Mouse (Mus musculus): ENCODE data around the gene Poll.

Gene Poll

DNA sequence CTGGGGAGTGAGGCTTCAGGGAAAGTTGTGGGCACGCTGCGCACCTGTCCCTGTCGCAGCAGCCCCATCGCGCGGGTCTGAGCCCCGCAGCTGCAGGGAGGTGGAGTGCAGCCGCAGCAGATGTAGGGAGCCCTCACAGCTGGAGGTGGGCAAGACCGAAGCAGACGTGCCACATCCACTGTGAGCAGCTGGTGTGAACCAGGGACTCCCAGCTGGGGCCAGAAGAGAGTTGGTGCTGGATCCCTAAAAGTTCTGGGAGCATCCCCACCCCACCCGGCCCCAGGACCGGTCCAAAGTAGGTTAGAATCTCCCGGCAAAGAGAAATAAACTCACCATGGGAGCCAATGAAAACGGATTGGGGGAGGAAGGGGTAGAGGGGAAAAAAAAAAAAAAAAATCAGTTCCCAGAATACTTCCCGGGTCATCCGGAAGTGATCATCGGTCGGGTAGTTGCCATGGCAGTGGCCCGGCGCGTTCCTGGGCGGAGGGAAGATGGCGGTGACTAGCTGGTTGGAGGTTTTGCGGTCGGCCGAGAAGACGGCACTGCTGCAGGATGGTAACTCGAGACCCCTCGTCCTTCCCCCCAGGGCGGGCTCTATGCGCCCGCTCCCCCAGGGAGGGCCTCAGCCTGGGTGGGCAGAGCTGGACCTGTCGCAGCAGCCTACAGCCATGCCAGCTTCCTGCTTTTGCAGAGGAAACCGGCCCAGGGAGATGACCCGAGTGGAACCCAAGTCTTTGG lies at the start of gene Poll, which contains the start of gene Gm17018:
Poll (minus strand) TSS at position 379 of the 738 bp plus-strand sequence.
Gm17018 (plus strand) TSS at position 463 of the 738 bp plus-strand sequence.
- peak; percentile 90 for DNase-seq

DNA sequence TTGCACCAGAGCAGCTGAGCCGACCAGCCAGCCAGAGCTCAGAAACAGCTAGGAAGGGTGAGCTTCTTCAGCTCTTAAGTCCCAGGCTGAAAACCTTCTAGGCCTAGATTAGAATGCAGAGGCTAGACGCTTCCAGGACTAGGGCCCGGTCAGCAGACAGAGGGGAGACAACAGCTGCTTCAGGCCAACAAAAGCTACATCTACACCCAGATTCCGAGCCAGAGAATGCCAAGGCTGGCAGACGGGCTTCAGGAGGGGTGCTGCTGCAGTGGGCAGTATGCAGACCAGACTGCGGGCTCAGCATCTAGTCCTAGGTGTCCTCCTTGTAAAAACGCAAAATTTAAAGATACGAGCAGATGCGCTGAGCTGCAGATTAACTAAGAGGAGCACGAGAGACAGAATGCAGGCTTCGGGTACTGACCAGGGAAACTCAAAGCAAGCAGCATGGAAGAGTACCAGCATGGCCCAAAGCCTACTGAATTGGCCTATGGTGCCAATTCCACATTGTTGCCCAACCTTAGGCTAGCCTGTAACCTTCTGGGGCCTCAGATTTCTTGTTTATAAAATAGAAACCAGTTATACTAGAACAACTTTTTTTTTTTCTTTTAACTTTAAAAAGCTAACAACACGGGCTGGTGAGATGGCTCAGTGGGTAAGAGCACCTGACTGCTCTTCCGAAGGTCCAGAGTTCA lies 48.5 kb upstream of the Poll start:
- no peak for DNase-seq

DNA sequence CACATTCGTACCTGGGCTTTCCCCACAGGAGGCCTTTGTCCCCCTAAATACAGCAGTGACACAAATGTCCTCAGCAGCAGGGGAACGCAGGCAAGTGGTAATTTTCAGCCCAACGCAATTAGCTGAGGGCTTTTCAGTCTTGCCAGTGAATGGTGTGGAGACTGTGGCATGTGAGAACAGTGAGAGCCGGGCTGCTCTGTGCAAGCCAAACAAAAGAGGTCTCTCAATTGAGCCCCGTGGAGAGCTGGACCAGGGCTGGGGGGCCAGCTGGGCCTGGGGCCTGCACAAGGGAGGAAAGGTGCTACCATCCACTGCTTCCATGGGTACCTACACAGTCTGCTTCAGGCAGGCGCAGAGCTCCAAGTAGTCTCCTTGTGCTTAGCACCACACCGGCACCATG lies 47.1 kb upstream of the Poll start:
- DNase-seq, result no peak

DNA sequence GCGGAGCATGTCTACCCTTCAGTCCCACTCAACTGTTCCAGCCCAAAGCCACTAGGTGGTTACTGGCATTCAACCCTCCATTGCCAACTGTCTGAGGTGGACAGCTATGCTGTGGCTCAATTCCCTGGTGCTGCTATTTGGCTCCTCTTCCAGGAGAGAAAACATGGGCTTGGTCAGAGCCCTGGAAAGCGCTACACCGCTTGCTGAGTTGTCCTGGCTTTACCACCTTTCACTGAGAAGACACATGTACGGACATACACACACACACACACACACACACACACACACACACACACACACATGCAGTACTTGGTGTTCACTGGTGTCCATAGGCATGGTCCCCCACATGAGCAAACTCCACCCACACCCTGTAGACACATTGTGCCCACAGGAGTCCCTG lies 46.4 kb upstream of the Poll start:
- no peak for DNase-seq

DNA sequence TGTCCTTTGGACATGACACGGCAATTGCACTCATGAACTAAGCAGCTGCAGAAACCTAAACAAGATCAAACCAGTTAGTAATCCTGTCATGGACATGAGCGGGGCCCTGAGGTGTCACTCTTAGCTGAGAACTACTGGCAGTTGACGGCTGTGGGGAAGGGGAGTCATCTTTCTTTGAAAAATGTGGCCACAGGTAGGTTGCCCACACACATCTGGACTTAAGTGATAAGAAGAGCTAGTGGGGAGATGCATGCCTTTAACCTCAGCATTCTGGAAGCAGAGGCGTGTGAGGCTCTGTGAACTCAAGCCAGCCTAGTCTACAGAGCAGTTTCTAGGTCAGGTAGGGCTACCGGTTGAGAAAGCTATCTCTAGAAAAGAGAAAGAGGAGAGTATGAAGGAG lies 42.3 kb upstream of the Poll start:
- DNase-seq, result no peak

DNA sequence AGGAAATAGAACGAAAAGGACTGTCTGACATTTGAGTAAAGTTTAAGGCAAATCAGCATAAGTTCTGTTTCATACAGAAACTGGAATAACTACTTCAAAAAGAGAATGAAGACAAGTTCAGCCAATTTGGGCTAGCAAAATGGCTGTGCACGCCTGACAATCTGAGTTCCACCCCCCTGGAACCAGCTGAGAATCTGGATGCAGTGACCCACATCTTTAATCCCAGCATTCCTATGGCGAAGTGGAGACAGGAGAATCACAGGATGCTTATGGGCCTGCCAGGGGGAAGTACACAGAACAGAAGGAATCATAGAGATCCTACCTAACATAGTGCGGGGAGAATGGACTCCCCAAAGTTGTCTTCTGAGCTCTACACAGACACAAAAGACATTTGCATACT lies 36.8 kb upstream of the Poll start:
- no peak for DNase-seq

DNA sequence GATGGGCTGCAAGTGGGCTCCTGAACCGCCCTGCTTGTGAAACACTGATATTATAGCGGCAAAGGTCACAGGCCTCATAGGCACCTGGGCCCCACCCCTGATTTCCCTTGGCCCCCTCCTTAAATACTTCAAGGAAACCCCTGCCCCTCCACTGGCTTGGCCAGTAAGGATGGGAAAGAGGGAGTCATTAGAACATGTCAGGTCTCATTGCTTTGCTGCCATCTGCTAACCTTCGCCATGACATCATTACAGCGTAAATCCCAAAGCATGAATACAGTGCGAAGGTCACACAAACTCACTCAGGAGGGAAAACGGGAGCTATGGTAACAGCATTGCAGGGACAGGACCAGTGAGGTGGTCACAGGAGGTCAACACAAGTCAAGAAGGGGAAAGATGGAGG lies 36.1 kb upstream of the Poll start:
- no peak for DNase-seq

DNA sequence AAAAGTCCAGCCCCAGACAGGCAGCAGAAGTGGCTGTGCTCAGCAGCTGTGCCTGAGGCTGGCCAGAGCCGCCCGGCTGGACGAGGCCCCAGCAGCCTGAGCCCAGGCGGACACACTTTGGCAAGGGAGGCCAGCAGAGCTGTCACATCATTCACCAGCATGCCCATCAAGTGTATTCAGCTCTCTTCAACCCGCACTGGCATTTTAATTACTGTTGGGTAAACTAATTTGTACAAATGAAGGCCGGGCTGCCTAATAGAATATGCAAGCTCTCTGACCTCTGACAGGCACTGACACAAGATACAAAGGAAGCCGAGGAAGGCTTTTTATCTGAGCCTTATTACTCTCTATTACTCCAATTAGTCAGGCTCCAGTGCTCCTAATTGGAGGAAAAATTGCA lies 35.7 kb upstream of the Poll start:
- no peak for DNase-seq

DNA sequence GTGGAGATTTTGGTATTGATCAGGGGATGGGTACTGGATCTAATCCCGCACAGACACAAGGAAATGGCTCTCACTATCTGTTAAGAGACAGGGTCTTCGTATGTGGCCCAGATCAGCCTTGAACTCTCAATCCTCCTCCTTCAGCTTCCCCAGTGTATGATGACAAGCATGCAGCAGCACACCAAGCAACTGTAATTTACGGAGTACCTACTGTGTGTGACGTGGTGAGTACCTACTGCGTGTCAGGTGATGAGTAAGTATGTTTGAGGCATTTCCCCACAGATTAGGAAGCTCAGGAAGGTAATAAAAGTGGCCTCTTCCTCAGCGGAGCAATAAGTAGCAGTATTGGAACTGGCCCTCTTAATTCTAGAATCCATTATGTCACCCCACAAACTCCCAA lies 35.1 kb upstream of the Poll start:
- DNase-seq, result no peak

DNA sequence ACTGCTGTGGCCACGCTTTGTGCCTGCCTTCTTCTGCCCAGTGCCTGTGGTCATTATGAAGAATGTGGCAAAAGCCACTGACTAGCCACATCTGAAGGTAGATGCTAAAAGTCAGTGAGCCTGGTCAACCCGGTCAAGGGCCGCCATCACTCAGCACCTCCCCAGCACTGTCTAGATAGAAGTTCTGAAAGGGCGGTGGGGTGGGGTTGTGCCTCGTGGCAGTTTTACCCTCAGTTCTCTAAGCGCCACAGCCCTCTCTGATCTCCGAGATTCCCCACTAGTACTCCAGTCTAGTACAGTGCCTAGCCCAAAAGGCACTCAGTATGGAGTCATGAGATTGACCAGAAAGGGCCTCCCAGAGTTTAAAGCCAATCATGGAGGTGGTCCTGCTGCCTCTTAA lies 33.7 kb upstream of the Poll start:
- no peak for DNase-seq

DNA sequence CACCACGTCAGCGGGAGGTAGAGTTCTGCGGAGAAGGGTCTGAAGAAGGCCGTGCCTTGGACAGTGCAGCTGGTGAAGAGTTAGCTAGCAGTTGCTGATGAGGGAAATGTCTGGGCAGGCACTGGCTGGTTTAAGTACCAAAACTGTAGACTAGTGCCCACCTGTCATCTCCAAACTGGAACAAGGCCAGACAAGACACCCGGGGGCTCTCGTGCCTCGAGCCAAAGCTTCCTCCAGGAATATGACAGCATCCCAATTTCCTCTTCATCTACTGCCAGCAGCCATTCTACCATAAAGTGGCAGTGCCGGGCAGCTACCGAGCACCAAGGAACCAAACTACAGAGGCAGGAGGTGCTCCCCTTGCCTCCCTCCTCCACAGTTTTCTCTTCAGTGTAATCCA lies 32.6 kb upstream of the Poll start:
- DNase-seq, result no peak

DNA sequence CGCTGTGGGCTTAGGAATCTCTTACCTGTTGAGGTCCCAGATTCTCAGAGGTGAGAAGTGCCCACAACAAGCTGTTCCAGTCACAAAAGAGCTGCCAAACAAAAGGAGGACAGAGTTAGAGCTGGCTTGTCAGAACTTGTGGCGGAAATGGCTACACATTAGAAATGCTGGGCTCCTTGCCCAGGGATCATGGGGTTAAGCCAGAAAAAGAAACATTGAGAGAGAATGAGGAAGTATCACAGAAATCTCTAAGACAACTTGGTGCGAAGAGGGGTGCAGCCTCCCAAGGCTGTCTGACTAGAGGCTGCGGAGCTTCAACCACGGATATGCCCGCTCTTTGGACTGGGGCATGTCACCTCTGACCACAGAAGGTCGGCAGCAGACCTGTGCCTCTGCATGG lies 31.4 kb upstream of the Poll start:
- DNase-seq, result peak; percentile 87

DNA sequence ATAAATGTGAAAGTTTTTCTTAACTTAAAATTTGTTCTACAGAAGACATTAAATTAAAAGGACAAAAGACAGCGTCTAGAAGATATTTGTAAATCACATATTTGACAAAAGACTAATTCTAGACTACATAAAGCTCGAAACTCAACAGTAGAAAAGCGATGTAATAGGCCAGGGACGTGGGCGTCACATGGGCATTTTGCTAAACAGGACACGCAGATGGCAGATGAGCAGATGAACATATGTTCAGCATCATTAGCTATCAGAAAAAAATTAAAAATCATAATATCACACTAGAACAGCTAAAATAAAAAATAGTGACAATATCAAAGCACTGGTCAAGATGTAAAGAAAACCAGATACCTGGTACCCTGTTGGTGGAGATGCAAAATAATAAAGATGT lies 29.4 kb upstream of the Poll start:
- DNase-seq, result no peak

DNA sequence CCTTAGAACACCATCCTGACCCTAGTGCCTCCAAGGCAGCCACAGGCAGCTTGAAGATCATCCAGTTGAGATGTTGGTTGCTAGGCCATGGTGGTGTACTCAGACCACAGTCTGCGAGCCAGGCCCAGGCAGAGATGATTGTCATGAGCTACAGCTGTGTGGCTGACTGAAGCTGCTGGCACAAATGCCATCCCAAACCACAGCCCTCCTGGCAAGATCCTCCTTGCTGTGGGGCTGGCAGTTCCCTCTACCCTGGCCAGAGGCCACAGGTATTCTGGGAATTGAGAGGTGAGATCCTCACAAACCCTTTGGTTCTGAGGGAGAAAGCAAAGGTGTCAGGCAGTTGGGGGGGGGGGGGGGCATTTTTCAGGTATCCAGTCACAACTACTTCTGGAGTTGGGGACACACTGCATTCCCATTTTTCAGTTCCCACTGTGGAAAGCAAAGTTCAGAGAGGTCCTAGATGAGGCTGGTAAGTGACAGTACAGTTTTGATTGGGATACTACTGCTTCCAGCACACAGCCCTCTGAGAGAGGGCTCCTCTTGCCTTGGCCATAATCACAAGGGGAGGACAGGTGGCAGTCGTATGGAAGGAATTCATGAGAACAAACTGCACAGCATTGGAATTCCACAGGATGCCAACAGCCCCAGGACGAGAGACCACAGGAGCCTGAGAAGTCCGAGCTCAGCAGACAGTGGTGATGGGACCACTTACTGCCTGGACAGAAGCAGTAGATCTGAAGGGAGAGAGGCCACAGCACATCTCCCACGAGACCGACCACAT lies 27.4 kb upstream of the Poll start:
- no peak for DNase-seq

DNA sequence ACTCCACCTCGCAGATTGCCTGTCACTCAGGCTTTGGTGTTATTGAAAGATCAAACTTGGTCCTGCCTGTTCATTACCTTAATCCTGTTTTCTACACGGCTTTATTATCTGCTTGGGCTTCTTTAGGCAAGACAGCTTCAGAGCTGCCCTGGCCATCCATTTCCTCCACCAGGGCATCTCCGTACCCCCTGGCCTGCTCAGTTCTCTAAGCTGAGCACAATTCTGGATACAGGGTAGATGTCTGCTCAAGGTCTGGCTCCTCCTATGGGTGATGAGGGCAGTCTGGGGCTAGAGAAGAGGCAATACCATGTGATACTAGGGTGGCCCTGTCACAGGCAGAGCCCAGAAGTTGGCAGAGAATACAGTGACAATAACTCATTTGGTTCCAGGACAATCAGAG lies 26.5 kb upstream of the Poll start:
- no peak for DNase-seq

DNA sequence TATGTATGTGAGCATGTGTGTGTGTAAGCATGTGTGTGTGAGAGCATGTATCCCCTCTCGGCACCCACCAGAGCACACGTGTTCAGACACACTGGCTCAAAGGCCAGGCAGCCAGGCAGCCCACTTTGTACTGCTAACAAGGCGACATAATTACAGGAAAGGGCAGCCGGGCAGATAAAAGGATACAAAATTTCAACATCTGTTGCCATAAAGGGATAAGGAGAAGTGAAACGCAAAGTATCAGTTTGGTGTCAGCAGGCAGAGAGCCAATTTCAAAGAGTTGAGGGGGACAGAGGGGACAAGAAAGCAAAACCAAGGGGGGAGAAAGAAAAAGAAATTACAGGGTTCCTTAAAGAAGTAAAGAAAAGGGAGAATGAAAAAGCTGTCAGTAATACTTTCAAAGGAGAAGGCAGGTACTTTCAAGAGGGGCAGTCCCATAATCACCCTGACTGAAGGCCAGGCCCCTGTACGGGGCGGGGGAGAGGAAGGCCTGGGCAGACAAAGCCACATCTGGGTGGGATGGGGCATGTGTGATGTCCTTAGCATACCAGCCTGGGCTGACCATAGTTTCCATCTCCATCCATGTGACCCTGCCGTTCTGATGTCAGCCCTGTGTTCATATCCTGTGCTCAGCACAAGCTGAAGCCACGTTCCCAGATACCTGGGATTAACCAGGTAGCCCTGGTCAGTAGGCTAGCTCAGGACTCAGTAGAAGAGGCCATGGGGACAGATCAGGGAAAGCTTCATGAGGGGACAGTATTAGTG lies 24.7 kb upstream of the Poll start:
- no peak for DNase-seq

DNA sequence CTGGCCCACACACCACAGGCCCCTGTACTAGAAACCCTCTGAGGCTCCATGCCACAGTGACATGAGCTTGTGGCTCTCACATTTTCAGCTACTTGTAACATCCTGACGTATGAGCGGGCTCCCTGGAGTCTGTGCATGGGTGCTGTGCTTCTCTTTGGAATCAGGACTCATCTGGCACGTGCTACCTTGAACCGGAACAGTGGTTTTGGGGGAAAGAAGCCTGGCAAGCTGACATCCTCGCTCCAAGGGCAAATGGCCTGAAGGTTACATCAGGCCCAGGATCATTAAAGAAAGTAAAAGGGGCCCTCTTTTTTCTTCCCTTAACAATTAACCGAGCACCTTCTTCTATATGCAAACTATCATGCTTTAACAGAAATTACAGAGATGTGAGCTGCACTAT lies 22.8 kb upstream of the Poll start:
- no peak for DNase-seq

DNA sequence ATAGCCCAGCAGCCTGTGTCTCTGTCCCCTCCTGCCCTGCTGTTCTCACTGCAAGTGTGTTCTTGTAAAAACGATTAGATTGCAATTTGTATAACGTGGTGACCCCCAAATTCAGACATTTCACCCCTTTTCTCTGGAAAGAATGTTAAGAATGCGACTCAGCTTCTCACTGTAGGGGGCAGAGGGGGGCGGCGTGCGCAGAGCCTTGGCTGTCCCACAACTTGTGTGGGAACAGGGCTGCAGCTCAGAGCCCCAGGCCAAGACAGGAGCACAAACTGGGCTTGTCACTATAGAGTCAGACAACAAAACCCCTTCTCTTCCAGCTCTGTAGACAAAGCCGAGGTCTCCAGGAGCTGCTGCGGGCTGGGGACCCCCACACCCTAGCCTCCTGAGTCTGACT lies 21.8 kb upstream of the Poll start:
- peak; percentile 41 for DNase-seq

DNA sequence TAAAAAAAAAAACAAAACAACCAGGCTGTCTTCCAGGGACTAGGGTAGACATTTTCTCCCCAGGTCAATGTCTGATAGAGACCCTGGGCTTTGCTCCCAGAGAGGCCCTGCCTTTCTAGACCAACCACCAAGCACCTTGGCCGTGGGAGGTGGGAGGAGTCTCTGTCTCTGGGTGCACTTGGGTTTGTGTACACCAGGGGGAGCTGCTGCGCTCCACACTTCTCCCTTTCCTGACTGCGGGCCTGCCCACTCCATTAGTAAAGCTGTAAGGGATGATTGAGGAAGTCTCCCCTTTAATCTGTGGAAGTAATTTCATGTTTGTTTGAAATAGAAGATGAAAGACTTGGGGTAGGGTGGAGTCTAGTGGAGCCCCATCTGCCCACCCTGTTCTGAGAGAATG lies 20.9 kb upstream of the Poll start:
- DNase-seq, result peak; percentile 54

DNA sequence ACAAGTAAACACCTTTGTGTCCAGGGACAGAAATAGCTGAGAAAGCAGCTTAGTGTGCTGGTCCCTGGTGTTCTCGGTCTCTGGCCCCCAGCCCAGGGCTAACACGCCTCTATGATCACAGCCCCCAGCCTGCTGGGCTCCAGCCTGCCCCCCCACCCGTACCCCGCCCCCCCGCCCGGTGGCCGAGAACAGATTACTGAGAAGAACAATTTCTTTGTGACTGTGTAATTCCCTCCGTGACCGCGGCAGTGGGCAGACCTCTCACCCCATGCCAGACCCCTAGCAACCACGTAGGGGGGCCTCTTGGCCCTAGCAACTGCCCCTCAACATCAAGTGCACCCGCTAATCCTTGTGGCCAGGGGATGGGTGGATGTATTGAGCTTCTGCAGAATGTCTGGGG lies 19.9 kb upstream of the Poll start:
- DNase-seq, result no peak

DNA sequence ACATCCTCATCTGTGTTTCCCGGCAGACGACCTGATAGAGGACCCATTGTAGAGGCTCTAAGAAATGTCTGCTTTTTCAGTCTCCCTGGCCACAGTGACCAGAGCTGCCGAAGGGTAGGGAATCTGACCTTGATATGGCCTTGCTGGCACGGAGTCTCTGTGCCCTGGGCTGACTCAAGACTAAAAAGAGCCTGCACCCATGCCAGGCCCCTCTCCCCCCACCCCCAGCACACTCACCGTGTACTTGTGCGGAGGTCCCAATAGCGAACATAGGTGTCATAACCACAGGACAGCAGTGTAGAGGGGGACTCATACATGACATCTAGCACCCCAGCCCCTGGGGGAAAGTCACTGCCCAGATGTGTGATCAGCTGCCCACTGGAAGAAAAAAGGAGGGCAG lies 19.1 kb upstream of the Poll start:
- DNase-seq, result no peak

DNA sequence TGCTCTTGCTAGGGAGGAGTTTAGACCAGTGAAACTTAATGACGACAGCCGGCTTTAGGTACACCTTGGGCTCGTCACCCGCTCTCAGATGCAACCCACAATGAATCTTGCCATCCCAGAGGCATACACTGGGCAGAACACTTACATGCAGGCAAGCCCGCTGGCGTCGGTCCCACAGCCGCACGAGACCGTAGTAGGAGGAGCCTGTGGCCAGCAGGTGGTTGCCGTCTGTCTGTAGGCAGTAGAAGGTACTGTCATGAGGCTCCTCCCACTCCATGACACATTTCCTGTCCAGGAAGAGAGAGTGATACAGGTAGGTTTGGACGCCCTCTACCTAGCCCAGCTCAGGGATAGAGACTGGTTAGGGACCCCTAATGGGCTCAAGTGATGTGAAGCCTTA lies 18.6 kb upstream of the Poll start:
- DNase-seq, result no peak

DNA sequence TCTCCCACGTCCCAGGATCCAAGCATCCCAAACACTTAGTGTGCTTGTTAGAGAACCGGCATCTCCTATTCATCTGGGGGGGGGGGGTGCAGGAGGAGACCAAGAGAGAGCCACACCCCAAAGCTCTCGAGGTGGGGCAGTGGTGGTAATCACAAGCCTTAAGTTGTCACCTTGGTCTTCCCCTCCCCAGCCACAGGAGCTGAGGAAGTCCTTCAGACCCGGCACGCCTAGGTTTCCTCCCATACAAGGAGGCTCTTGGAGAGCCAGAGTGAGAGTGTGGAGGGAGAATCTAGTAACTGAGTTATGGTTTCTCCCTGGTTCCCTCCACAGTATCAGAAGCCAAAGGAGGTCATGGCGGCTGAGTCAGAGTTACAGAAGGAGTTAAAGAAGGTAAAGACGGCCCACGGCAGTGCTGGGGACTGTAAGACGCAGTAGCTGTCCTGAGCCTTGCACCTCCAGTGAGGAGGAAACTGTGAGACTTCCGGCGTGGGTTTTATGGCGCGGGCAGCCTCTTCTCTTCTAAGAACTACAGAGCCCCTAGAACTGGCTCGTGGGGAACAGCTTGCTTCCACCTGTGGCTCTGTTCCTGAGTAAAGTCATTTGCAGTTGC lies 16.9 kb upstream of the Poll start:
- DNase-seq, result no peak
